Mouse (Mus musculus) inflammation-experienced regulatory T-cells (primary cell): ENCODE data around the gene Psg17. TPM values are rescaled to one million over a fixed set of nuclear protein-coding genes. Genes with fewer than 3 reads are reported as not detected.

Experiments
- polyA plus RNA-seq, 2 experiments: library from polyadenylated mRNA; unstranded; fragments of 100-300 nt; shearing (Covaris generic); gene quantifications; one replicate each; pipeline ENCODE4 v1.2.1; 2017

Psg17 gene
- not detected for polyA plus RNA-seq

DNA sequence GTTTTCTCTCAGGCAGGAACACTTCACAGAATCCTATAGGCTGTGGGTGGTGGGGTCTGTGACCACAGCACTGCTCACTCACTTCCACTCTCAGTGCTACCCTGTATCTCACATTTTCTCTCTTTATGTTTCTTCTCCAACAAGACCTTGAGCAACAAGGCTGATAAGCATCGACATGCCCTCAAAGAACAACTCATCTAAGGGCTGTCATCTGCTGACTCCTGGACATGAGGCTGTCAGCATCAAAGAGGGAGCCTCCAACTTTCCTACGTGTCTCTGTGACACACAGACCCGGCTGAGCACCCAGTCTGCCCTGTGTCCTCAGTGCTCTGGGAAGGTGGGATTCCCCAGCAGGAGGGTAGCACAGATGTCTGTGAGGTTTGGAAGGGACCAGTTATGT lies at the start of gene Psg17:
Psg17 (minus strand) TSS at position 101 of the 400 bp plus-strand sequence.

DNA sequence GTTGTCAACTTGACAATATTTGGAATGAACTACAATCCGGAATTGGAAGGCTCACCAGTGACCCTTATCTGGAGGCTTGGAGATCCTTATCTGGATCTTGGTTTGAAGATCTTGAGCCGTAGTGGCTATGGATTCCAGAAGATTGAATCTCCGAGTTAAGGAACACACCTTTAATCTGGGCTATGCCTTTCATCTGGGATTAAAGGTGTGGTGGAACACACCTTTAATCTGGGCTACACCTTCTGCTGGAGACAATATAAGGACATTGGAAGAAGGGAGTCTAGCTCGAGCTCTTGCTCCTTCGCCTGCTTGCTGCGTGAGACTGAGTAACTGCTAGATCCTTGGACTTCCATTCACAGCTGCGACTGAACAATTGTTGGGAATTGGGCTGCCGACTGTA lies 49.6 kb upstream of the Psg17 start, which contains the start of gene Pglyrp1:
Pglyrp1 (plus strand) TSS at position 301 of the 400 bp plus-strand sequence.

DNA sequence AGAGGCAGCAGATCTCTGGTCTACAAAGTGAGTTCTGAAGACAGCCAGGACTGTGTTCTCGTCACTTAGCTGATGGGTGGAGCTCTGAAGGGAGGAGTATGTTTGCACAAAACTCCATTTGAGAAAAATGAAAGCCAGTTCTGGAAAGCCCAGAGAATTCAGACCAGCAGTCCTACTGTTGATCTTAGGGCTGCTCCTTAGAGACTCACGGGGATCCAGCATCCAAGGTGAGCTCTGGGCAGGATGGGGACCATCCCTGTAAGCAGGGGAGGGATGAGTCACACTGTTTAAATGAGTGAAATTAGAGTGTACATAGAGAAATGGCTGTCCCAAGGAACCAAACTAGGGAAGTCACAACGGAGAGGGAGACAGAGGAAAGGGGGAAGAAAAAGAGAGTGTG lies 18.5 kb upstream of the Psg17 start, which contains the start of gene Mill2:
Mill2 (plus strand) TSS at position 102 of the 400 bp plus-strand sequence.

DNA sequence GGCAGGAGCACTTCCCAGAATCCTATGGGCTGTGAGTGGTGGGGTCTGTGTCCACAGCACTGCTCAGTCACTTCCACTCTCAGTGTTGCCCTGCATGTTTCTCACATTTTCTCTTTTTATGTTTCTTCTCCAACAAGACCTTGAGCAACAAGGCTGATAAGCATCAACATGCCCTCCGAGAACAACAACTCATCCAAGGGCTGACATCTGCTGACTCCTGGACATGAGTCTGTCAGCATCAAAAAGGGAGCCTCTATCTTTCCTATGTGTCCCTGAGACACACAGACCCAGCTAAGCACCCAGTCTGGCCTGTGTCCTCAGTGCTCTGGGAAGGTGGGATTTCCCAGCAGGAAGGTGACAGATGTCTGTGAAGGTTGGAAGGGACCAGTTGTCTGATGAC lies 23.0 kb downstream of the Psg17 start, which contains the start of gene Psg19:
Psg19 (minus strand) TSS at position 101 of the 400 bp plus-strand sequence.

Other genes with a start within 250 kb of the Psg17 start
- gene Psg23, start 205.1 kb downstream of the Psg17 start, polyA plus RNA-seq, result under 1 TPM; 0.16 to 0.22 TPM
- gene Psg21, start 164.9 kb downstream of the Psg17 start, polyA plus RNA-seq, result under 1 TPM; 0.19 to 0.86 TPM
- gene Psg20, start 135.4 kb downstream of the Psg17 start, polyA plus RNA-seq, result under 1 TPM in 1 of 2 experiments, not detected in 1; 0.94 TPM
- gene Psg22, start 103.5 kb downstream of the Psg17 start, polyA plus RNA-seq, result not detected
- 1 to 10 TPM in 1 of 2 experiments, not detected in 1; 1.0 TPM for gene Psg19, start 23.1 kb downstream of the Psg17 start, polyA plus RNA-seq
- gene Mill2, start 18.4 kb upstream of the Psg17 start, polyA plus RNA-seq, result under 1 TPM in 1 of 2 experiments, not detected in 1; 0.68 TPM
- gene Pglyrp1, start 49.7 kb upstream of the Psg17 start, polyA plus RNA-seq, result 100 to 1,000 TPM in 1 of 2 experiments, 10 to 100 TPM in 1; 88.7 to 183 TPM
- 10 to 100 TPM; 34.8 to 42.9 TPM for gene Ccdc61, start 88.8 kb upstream of the Psg17 start, polyA plus RNA-seq
- under 1 TPM; 0.06 to 0.59 TPM for gene Nova2, start 104.3 kb upstream of the Psg17 start, polyA plus RNA-seq
- gene Nanos2, start 165.8 kb upstream of the Psg17 start, polyA plus RNA-seq, result under 1 TPM in 1 of 2 experiments, not detected in 1; 0.42 TPM
- 1 to 10 TPM; 7.5 to 8.4 TPM for gene Mypop, start 169.6 kb upstream of the Psg17 start, polyA plus RNA-seq
- 10 to 100 TPM; 48.7 to 64.1 TPM for gene Irf2bp1, start 182.4 kb upstream of the Psg17 start, polyA plus RNA-seq
- under 1 TPM; 0.07 to 0.64 TPM for gene Foxa3, start 201.9 kb upstream of the Psg17 start, polyA plus RNA-seq
- gene Sympk, start 202.8 kb upstream of the Psg17 start, polyA plus RNA-seq, result 10 to 100 TPM; 22.4 to 23.4 TPM
- under 1 TPM in 1 of 2 experiments, not detected in 1; 0.16 TPM for gene Rsph6a, start 233.1 kb upstream of the Psg17 start, polyA plus RNA-seq